28 mouse cellular contexts compared by ENCODE assay signal in the genomic region with DNA sequence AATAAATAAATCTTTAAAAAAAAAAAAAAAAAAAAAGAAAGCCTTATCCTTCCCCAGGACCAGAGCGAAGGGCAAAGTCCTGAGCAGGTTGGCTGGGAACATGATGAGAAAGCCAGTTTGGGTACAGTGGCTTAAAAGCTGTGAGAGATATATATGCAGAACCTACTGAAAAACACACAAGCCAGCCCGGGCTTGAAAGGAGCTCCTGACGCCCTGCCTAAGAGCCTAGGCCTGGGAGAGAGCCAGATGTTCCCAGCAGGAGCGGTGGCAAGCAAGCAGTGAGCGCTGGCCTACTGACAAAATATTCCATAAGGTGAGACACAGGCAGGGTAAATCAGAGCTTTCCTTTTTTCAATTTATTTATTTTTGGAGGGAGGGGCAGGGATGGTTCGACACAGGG. TPM values are rescaled to one million over a fixed set of nuclear protein-coding genes. Genes with fewer than 3 reads are reported as not detected.
A peak's percentile ranks its signal among the peaks of the same experiment; 100 is the strongest.
DNase-seq lines count a peak whose midpoint lies in the region; ATAC-seq and TF ChIP-seq lines count a peak whose summit lies in the region.
"Had no signal": no experiment of that assay in that cellular context is flagged by ENCODE, and none has a peak within 500 bp of the region (broad histone marks: within the 10 kb centered on the region; RNA-seq: fewer than 3 reads in every experiment).

No protein-coding gene starts in this region.

- peak overlapping the region; percentile 15; the same call in 1 of the 2 replicates for H3K27ac ChIP-seq in kidney, adult 2 months (ENCODE audit: insufficient read depth, low read depth, low read length)
- no peak overlapping the region for H3K27ac ChIP-seq in kidney, embryonic 14.5 days (ENCODE audit: low read depth, low read length)
- peak overlapping the region; percentile 97 for H3K27ac ChIP-seq in ES-Bruce4 (ENCODE audit: insufficient read depth, low read length)
- H3K27ac ChIP-seq in limb, embryonic 10.5 days: no peak overlapping the region
- H3K27ac ChIP-seq: embryonic facial prominence, embryonic 13.5 days; forebrain, embryonic 10.5 days; forebrain, embryonic 15.5 days; heart, adult 2 months; hindbrain, embryonic 14.5 days; layer of hippocampus, adult 2 months; limb, embryonic 15.5 days; liver, embryonic 13.5 days; neural tube, embryonic 13.5 days had no signal

- H3K4me2 ChIP-seq in kidney, embryonic 14.5 days (replicated peaks; ENCODE audit: low read depth, low read length): no peak overlapping the region
- H3K4me2 ChIP-seq: embryonic facial prominence, embryonic 13.5 days; forebrain, embryonic 15.5 days; heart, embryonic 12.5 days; hindbrain, embryonic 14.5 days; limb, embryonic 15.5 days; liver, embryonic 13.5 days; neural tube, embryonic 13.5 days had no signal

- no peak for TF ChIP-seq POLR2A in kidney, adult 2 months (IDR thresholded peaks at IDR 0.05; ENCODE audit: low read depth, low read length)
- no peak for TF ChIP-seq POLR2A in ES-Bruce4 (IDR thresholded peaks at IDR 0.05; ENCODE audit: insufficient read depth, low read length)

- DNase-seq in kidney, adult 2 months: peak; percentile 82
- DNase-seq in kidney, adult 9 months: peak; percentile 77
- peak; percentile 15 for DNase-seq in limb, embryonic 10.5 days (ENCODE audit: low spot score)
- DNase-seq in gastrocnemius, postnatal 36 days: no peak
- DNase-seq in adrenal gland, adult 8-10 months: no peak
- DNase-seq: adrenal gland, postnatal 14 days; cerebellum, adult 11-12 months; cerebellum, adult 9-11 months; heart, adult 2 months; left cerebral cortex, postnatal 4 days; liver, embryonic 13.5 days; lung, adult 2 months; lung, postnatal 14 days; thymus, adult 2 months; thymus, postnatal 36 days had no signal

- no peak overlapping the region for H3K4me3 ChIP-seq in kidney, adult 2 months (ENCODE audit: insufficient read depth, low read depth, low read length)
- H3K4me3 ChIP-seq in kidney, embryonic 14.5 days (ENCODE audit: low read length): no peak overlapping the region
- H3K4me3 ChIP-seq in ES-Bruce4 (ENCODE audit: low read depth, low read length): no peak overlapping the region
- H3K4me3 ChIP-seq in limb, embryonic 10.5 days: no peak overlapping the region
- H3K4me3 ChIP-seq: embryonic facial prominence, embryonic 13.5 days; forebrain, embryonic 10.5 days; forebrain, embryonic 15.5 days; heart, adult 2 months; heart, embryonic 12.5 days; layer of hippocampus, adult 2 months; limb, embryonic 15.5 days; liver, embryonic 13.5 days; neural tube, embryonic 13.5 days had no signal

- 74% methylated on average over 6 of the region's 6 CpGs for WGBS in kidney, adult 2 months
- 89% methylated on average over 6 of the region's 6 CpGs for WGBS in kidney, embryonic 14.5 days
- WGBS in limb, embryonic 10.5 days: 90% methylated on average over 6 of the region's 6 CpGs

- TF ChIP-seq CTCF in kidney, adult 2 months (conservative IDR thresholded peaks at IDR 0.05; ENCODE audit: insufficient read depth, insufficient read length, low read depth, low read length): no peak
- TF ChIP-seq CTCF in ES-Bruce4 (IDR thresholded peaks at IDR 0.05; ENCODE audit: low read depth, low read length): no peak

- H3K9me3 ChIP-seq in kidney, embryonic 14.5 days (ENCODE audit: control insufficient read depth, low read length): no peaks in the 10 kb centered on the region
- H3K9me3 ChIP-seq in ES-Bruce4 (replicated peaks; ENCODE audit: control insufficient read depth, insufficient read depth, low read length, poor library complexity, severe bottlenecking): no peaks in the 10 kb centered on the region
- H3K9me3 ChIP-seq in limb, embryonic 10.5 days (replicated peaks): no peaks in the 10 kb centered on the region
- H3K9me3 ChIP-seq: embryonic facial prominence, embryonic 13.5 days; forebrain, embryonic 10.5 days; forebrain, embryonic 15.5 days; G1E; heart, embryonic 12.5 days; limb, embryonic 15.5 days; liver, embryonic 13.5 days; neural tube, embryonic 13.5 days had no signal

- no peaks in the 10 kb centered on the region for H3K36me3 ChIP-seq in kidney, adult 2 months (ENCODE audit: control insufficient read depth, insufficient read depth, low read length)
- H3K36me3 ChIP-seq in kidney, embryonic 14.5 days (ENCODE audit: control insufficient read depth, insufficient read depth, low read length): no peaks in the 10 kb centered on the region
- no peaks in the 10 kb centered on the region for H3K36me3 ChIP-seq in ES-Bruce4 (ENCODE audit: control insufficient read depth, insufficient read depth, low read length, poor library complexity, severe bottlenecking)
- no peaks in the 10 kb centered on the region for H3K36me3 ChIP-seq in limb, embryonic 10.5 days
- H3K36me3 ChIP-seq: embryonic facial prominence, embryonic 13.5 days; forebrain, embryonic 10.5 days; forebrain, embryonic 15.5 days; G1E; heart, embryonic 12.5 days; limb, embryonic 15.5 days; liver, embryonic 13.5 days; neural tube, embryonic 13.5 days had no signal

- H3K27me3 ChIP-seq in kidney, adult 2 months (replicated peaks; ENCODE audit: control insufficient read depth, insufficient read depth, low read length): no peaks in the 10 kb centered on the region
- H3K27me3 ChIP-seq in kidney, embryonic 14.5 days (ENCODE audit: control insufficient read depth, insufficient read depth, low read length): no peaks in the 10 kb centered on the region
- H3K27me3 ChIP-seq in ES-Bruce4 (ENCODE audit: control insufficient read depth, insufficient read depth, low read length, poor library complexity, severe bottlenecking): no peaks in the 10 kb centered on the region
- no peaks in the 10 kb centered on the region for H3K27me3 ChIP-seq in limb, embryonic 10.5 days (ENCODE audit: low read depth, poor library complexity, severe bottlenecking)
- H3K27me3 ChIP-seq: embryonic facial prominence, embryonic 13.5 days; forebrain, embryonic 15.5 days; heart, embryonic 12.5 days; limb, embryonic 15.5 days; liver, embryonic 13.5 days; neural tube, embryonic 13.5 days had no signal

- H3K4me1 ChIP-seq in kidney, adult 2 months (ENCODE audit: control insufficient read depth, insufficient read depth, low read length): peaks cover 16% of the 10 kb centered on the region; the same call in 1 of the 2 replicates
- 0 out of 2 replicates have a peak, but pooled peaks cover 6% of the 10 kb centered on the region for H3K4me1 ChIP-seq in kidney, embryonic 14.5 days (ENCODE audit: control insufficient read depth, insufficient read depth, low read length)
- peaks cover 9% of the 10 kb centered on the region for H3K4me1 ChIP-seq in ES-Bruce4 (ENCODE audit: control insufficient read depth, insufficient read depth, low read length)
- H3K4me1 ChIP-seq in limb, embryonic 10.5 days: peaks cover 6% of the 10 kb centered on the region
- H3K4me1 ChIP-seq: forebrain, embryonic 15.5 days; limb, embryonic 15.5 days; neural tube, embryonic 13.5 days had no signal

- TF ChIP-seq EP300 in ES-Bruce4 (IDR thresholded peaks at IDR 0.05; ENCODE audit: insufficient read depth, low read depth, low read length): no peak

- no peak for ATAC-seq in kidney, embryonic 14.5 days (ENCODE audit: low FRiP score, low TSS enrichment)
- ATAC-seq: CD4-positive, CD25-positive, alpha-beta regulatory T cell, adult 4 months; forebrain, embryonic 15.5 days; intestine, postnatal 0 days had no signal

- intact Hi-C loops in gastrocnemius, postnatal 36 days (cut with DNase I): no loop called here

- no peak overlapping the region for H3K9ac ChIP-seq in kidney, embryonic 14.5 days (ENCODE audit: low read depth, low read length)
- peak overlapping the region; percentile 55; the same call in 1 of the 2 replicates for H3K9ac ChIP-seq in ES-Bruce4 (ENCODE audit: low read depth, poor library complexity, severe bottlenecking)
- H3K9ac ChIP-seq: embryonic facial prominence, embryonic 13.5 days; forebrain, embryonic 15.5 days; heart, embryonic 12.5 days; hindbrain, embryonic 14.5 days; limb, embryonic 15.5 days; liver, embryonic 13.5 days; neural tube, embryonic 13.5 days had no signal

RNA-seq across cellular contexts. Expression of a gene that starts 25.9 kb away (rescaled TPM):
- 26.6 and 35.7 TPM in 2 replicates for polyA plus RNA-seq in kidney, adult 2 months (2012; rRNA removed)
- polyA plus RNA-seq in kidney, embryonic 14.5 days (2014; fragmentation: Nextera tagmentation; extraction: Ambion mirVana): 57.9 and 85.8 TPM in 2 replicates
- 665 and 675 TPM in 2 replicates for polyA plus RNA-seq in ES-Bruce4 (2011; ENCODE audit: insufficient read depth, insufficient read length, low read depth, missing spikeins)
- polyA plus RNA-seq in limb, embryonic 10.5 days (2016; fragmentation: Nextera tagmentation; extraction: Ambion mirVana): 67.9 and 73.9 TPM in 2 replicates
- total RNA-seq in gastrocnemius, postnatal 36 days (2021): 100 to 1,000 TPM; 162 to 172 TPM
- 100 to 1,000 TPM; 216 to 293 (median 285) TPM for total RNA-seq in adrenal gland, adult 8-10 months (2022)

RNA-seq across cellular contexts. Expression of a gene that starts 26.6 kb away (rescaled TPM):
- polyA plus RNA-seq in kidney, adult 2 months (2012; rRNA removed): 28.7 and 32.3 TPM in 2 replicates
- polyA plus RNA-seq in kidney, embryonic 14.5 days (2014; fragmentation: Nextera tagmentation; extraction: Ambion mirVana): 10.6 and 13.3 TPM in 2 replicates
- polyA plus RNA-seq in ES-Bruce4 (2011; ENCODE audit: insufficient read depth, insufficient read length, low read depth, missing spikeins): 11.1 and 13.5 TPM in 2 replicates
- 7.6 and 8.9 TPM in 2 replicates for polyA plus RNA-seq in limb, embryonic 10.5 days (2016; fragmentation: Nextera tagmentation; extraction: Ambion mirVana)
- 1 to 10 TPM; 1.5 to 2.5 TPM for total RNA-seq in gastrocnemius, postnatal 36 days (2021)
- total RNA-seq in adrenal gland, adult 8-10 months (2022): 10 to 100 TPM; 16.0 to 20.6 (median 18.0) TPM

Comparison
In these comparisons a context has a peak if more than half of its experiments do, and no peak if none do; other contexts are left out.
1. H3K27ac ChIP-seq: peak in kidney, adult 2 months (single experiment) and ES-Bruce4 (single experiment); none in kidney, embryonic 14.5 days (single experiment) and limb, embryonic 10.5 days (single experiment).
2. DNase-seq: peak in kidney, adult 2 months (single experiment), kidney, adult 9 months (single experiment) and limb, embryonic 10.5 days (single experiment); none in gastrocnemius, postnatal 36 days (0 of 2) and adrenal gland, adult 8-10 months (single experiment).